Mouse (Mus musculus): Measurements from ENCODE around the gene Idh3b.

DNA sequence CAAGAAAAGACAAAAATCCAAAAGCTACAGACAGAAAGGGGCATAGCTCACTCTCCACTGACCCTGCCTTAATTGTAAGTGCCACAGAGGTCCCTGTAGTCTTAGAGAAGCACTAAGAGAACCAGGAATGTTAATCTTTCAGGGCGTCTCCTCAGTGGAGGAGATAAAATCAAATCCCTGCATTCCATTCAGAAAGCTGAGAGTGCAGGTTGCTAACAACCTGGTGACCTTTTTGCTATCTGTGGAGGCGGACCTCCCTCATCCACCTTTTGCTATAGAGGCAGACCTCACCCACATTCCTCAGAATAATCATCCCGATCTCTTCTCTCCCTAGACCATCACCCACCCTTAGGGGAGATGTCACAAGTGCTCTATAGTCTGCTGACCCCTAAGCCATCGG is 4.7 kb upstream of the Idh3b start:
- TF ChIP-seq CTCF (conservative IDR thresholded peaks at IDR 0.05; ENCODE audit: low read length), result no peak
- TF ChIP-seq NANOG (IDR thresholded peaks at IDR 0.05; ENCODE audit: borderline replicate concordance, low read length), result no peak

Data from E14TG2a.4 (cell line).